Mouse (Mus musculus) bone marrow, adult 2 months (tissue): ENCODE data around the gene Fezf2.

ENCODE experiments used
- CTCF ChIP-seq: fragments of 200-500 bp; IDR thresholded peaks from 2 replicates; pipeline ENCODE4 v1.5.1; 2011; ENCODE audit warnings: low read length, control low read depth; ENCODE audit not compliant: control insufficient read depth, insufficient read depth
- POLR2A ChIP-seq: fragments of 200-500 bp; IDR thresholded peaks from 2 replicates; pipeline ENCODE4 v1.6.1; 2011; ENCODE audit warnings: low read depth, mild to moderate bottlenecking, control low read depth, low read length, borderline replicate concordance; ENCODE audit not compliant: control insufficient read depth

DNA sequence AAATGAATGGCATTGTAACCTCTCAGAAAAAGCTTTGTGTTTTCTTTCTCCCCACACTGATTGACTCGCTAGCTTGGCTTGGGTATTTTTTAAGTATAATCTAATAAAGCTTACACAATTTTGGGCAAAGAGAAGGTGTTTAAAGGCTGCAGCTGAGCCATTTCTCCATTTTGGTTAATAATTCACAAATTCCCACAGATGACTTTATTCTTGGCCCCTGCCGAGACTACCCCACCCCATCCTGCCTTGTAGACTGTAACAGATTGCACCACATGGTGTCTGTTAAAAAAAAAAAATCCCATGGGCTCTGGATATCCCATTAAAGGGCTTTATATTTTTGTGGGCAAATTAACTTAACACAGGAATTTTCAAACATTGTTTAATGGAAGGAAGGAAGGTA lies 44.9 kb downstream of the Fezf2 start:
- TF ChIP-seq CTCF (no peak), POLR2A (no peak)
